Mouse (Mus musculus): ENCODE results near the gene Cd6.

DNA sequence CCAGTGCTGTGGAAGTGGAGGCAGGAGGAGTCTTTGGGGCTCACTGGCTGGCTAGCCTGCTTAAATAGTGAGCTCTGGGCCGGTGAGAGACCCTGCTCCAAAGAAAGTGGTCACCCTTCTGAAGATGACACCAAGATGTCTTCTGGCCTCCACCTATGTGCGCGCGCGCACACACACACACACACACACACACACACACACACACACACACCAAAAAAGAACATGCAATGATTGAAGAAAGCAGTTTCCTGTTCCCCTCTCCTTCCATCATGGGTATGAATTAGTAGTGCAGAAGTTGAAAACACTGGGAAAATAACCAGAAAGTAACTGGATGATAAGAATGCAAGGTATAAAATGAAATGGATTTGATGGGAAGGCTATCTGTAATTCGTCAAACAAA is 55.7 kb downstream of the Cd6 start:
- no peak for TF ChIP-seq POLR2A (IDR thresholded peaks at IDR 0.05; ENCODE audit: low read depth, low read length)
- no peak for TF ChIP-seq CTCF (IDR thresholded peaks at IDR 0.05; ENCODE audit: borderline replicate concordance, insufficient read depth, low read length)

Data from embryonic fibroblast, embryonic 13.5 days (primary cell).